Mouse (Mus musculus) thymus, postnatal 14 days (tissue): ENCODE data around the gene Gsta3.
A peak's percentile ranks its signal among the peaks of the same experiment; 100 is the strongest.
"Not testable (repeated sequence)": the region's sequence is repeated elsewhere in the genome, so short reads cannot be mapped to it uniquely, and the experiment has no call there.

Experiments
- DNase-seq: peaks from one replicate; pipeline ENCODE4 v3.0.0; 2021

The Gsta3 gene

GRCm38 (mm10) chr1:21239911-21240898, at the start of gene Gsta3:
Gene Gsta3 (plus strand): TSS chr1:21240589.
- DNase-seq: no peak

- no peak for DNase-seq
Observed at GRCm38 (mm10) chr1:21206241-21206640, 34.1 kb upstream of the Gsta3 start.

GRCm38 (mm10) chr1:21213537-21213936, 26.9 kb upstream of the Gsta3 start:
- not testable (repeated sequence) for DNase-seq

GRCm38 (mm10) chr1:21213991-21214692, 26.2 kb upstream of the Gsta3 start:
- DNase-seq: not testable (repeated sequence)

- DNase-seq: peak; percentile 93
Observed at GRCm38 (mm10) chr1:21218489-21218919, 21.9 kb upstream of the Gsta3 start, which contains the start of gene Tmem14a. Gene Tmem14a (plus strand): TSS chr1:21218575.

- no peak for DNase-seq
Observed at GRCm38 (mm10) chr1:21227756-21228395, 12.5 kb upstream of the Gsta3 start.

GRCm38 (mm10) chr1:21228740-21229722, 11.4 kb upstream of the Gsta3 start:
- not testable (repeated sequence) for DNase-seq

GRCm38 (mm10) chr1:21230376-21230775, 10.0 kb upstream of the Gsta3 start:
- DNase-seq: no peak

- no peak for DNase-seq
Observed at GRCm38 (mm10) chr1:21231744-21232464, 8.5 kb upstream of the Gsta3 start.

GRCm38 (mm10) chr1:21232516-21232915, 7.9 kb upstream of the Gsta3 start:
- no peak for DNase-seq

GRCm38 (mm10) chr1:21235359-21235758, 5.0 kb upstream of the Gsta3 start:
- DNase-seq: no peak

GRCm38 (mm10) chr1:21241096-21241495, 707 bp downstream of the Gsta3 start:
- no peak for DNase-seq

GRCm38 (mm10) chr1:21244290-21244960, 4.0 kb downstream of the Gsta3 start:
- no peak for DNase-seq

GRCm38 (mm10) chr1:21246136-21246535, 5.7 kb downstream of the Gsta3 start:
- DNase-seq: no peak

GRCm38 (mm10) chr1:21247896-21248295, 7.5 kb downstream of the Gsta3 start:
- DNase-seq: no peak

GRCm38 (mm10) chr1:21248560-21249390, 8.4 kb downstream of the Gsta3 start:
- DNase-seq: no peak

- DNase-seq: no peak
Observed at GRCm38 (mm10) chr1:21251661-21252060, 11.3 kb downstream of the Gsta3 start.

GRCm38 (mm10) chr1:21252566-21253302, 12.3 kb downstream of the Gsta3 start:
- DNase-seq: no peak

GRCm38 (mm10) chr1:21253303-21253650, 12.9 kb downstream of the Gsta3 start:
- no peak for DNase-seq
